Mouse (Mus musculus) adrenal gland, adult 8-10 months (tissue): Measurements from ENCODE around the gene Shroom3. TPM values are rescaled to one million over a fixed set of nuclear protein-coding genes. Genes with fewer than 3 reads are reported as not detected.
A peak's percentile ranks its signal among the peaks of the same experiment; 100 is the strongest.

Experiments
- DNase-seq: peaks from one replicate; pipeline ENCODE4 v3.0.0; 2022
- total RNA-seq, 4 experiments: library from RNA; stranded (reverse); gene quantifications; 2 replicates each; pipeline ENCODE4 v1.2.4; 2022

The Shroom3 gene
- total RNA-seq = 10 to 100 TPM in 3 of 4 experiments, 1 to 10 TPM in 1; 9.0 to 12.4 (median 10.8) TPM

DNA sequence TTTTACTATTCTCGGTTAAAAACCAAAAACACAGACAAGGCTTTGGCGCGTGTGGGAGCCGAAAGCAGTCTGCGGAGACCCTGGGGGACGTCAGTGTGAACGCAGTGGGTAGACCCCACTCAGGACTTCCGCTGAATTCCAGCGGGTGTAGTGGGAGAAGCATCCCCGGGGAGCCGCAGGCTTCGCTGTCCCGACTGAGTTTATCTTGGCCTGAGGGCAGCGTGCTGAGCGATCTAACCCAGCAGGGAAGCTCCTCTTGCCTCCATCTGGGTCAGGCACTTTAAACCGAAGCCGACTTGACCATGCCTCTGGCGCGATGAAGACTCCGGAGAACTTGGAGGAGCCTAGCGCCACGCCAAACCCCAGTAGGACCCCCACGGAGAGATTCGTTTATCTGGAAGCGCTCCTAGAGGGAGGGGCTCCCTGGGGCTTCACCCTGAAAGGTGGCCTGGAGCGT is at the start of gene Shroom3:
Gene Shroom3, plus strand, starts transcription at position 85 of the 457 bp plus-strand sequence.
- DNase-seq = no peak

DNA sequence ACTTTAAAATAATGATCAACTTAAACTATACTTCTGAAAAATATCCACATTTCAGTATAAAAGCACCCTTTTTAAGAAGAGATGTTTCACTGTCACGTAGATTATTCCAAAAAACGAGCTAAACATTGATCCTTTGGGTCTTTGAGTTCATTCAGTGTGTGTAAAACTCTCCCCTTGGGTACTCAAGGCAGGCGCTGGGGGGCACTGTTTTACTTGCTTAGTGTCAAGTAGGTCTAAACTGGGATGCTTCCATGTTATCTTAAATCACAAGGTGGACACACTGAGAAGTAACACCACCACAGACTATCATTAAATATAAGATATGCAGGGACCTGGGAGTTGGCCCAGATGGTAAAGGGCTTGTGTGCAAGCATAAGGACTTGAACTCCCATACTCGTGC is 49.7 kb upstream of the Shroom3 start:
- DNase-seq = no peak

DNA sequence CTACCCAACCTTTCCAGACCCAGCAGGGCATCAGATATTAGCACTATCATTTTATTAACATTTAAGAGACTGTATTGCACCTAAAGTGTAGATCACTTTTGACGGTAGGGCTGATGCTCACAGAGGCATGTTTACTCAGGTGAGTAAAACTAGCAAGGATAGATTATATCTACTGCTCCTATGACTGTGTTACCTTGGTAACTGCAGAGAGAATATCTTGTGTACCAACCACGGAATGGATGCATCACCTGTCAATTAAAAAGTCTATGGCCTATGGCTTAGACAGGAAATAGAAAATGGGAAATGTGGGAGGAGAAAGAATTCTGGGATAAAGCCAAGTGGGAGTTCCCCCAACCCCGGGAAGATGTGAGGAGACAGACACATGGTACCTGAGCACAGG is 48.3 kb upstream of the Shroom3 start:
- DNase-seq = no peak

DNA sequence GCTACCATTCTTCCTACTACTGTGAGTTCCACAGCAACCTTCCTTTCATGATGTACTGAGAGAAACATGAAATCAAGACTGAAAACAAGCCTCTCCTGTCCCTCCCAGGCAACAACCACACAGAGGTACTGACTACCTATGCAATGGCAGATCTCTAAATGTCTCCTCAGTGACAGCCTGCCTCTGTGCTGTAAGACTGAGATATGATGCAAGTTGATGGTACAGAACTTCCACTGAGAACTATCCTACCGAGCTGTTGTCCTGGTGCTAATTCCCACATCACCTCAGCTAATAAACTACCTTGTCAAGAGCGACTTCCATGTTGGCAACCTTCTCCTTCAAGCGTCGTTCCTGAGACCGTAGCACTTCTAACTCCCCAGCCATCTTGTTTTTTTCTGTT is 47.3 kb upstream of the Shroom3 start:
- DNase-seq = no peak

DNA sequence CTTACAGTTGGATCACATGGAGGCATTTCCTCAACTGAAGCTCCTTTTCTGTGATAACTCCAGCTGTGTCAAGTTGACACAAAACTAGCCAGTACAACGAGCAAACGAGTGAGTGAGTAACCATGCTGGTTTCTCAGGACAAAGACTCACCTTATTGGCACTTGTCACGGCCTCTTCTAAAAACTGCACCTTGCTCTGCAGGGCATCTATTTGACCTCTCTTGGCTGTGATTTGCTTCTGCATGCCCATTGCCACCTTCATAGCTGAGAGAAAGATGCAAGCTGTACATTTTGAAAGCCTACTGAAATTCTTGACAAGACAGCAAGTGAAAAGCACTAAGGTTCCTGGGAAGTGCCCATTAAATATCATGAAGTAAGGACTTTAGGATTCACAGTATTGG is 42.4 kb upstream of the Shroom3 start:
- DNase-seq = no peak

DNA sequence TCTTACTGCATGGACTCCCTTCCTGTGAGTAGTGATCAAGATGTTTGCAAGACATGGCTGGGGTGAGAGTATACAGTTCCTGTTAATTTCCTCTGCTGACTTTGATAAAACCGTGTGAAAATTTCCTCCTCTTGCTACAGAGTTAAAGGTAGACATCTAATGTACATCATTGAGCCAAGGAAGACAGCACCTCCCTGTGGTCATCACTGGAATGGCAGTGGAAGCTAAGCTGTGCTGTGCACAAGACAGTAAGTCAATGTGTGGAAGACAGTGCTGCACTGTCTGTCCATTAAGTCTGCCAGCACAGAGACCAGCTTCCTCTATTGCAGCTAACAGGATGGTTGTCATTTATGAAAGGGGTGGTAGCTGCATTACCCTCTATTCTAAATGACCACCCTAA is 27.0 kb upstream of the Shroom3 start:
- peak; percentile 11 for DNase-seq

DNA sequence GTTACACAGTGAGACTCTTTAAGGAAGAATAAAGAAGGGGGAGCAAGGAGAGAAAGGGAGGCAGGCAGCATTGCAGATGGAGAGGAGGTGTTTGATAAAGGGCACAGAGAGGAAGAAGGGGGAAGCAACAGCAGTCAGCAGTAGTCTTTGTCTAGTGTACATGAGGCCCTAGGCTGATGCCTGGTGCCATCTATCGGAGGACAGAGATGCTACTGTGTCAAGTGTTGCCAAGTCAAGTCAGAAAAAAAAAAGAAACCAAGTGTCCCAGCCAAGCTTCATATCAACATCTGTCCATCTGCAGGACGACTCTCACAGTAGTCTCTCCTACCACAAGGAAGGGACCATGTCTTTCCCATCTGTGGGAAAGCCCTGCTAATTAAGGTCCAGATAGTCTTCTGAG is 18.9 kb upstream of the Shroom3 start:
- no peak for DNase-seq

DNA sequence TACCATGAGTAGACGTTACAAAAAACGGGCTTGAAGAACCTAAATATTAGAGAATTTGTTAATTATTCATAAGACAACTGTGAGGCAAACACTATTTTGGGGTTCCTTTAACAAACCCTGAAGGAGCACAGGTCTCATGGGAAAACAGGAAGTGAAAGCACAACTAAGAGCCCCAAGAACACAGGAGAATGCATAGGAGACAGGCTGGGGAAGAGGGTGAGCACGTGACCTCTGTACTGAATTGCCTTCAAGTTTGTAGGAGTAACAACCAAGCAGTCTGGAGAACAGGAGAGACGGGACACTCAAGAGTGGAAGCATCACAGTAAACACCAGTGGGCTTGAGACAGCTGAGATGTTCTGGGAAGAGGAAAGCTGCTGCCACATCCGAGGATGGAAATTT is 16.4 kb upstream of the Shroom3 start:
- DNase-seq = no peak

DNA sequence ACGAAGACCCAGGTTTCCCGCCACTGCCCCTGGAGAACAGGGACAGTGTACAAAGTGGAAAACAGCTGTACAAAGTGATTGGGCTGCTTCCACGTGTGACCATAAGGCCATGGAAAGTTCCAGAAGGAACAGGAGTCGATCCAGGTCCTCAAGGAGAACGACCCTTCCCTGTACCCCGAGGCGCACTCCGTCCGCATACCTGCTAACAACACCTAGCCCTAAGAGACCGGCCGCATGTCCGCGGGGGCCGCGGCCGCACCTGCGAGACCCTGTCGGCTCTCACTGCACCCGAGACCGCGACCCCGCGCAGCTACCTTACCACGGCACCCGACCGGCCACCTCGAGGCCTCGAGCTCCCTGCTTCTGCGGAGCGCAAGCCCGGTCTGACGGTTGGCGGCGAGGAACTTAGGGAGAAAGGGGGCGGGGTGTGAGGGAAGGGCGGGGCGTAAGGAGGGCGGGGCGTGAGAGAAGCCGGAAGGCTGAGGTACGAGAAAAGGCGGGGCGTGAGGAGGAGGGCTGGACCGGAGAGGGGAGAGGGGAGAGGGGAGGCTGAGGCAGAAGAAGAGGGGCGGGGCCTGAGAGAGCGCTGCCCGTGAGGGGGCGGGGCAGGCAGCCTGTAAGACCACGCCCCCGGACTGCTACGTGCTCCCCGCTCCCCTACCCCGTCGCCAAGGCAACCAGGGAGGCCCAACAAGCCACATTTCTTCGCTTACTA is 8.2 kb upstream of the Shroom3 start, which contains the start of gene Ccdc158:
Gene Ccdc158, minus strand, starts transcription at position 413 of the 715 bp plus-strand sequence.
- DNase-seq = peak; percentile 63

DNA sequence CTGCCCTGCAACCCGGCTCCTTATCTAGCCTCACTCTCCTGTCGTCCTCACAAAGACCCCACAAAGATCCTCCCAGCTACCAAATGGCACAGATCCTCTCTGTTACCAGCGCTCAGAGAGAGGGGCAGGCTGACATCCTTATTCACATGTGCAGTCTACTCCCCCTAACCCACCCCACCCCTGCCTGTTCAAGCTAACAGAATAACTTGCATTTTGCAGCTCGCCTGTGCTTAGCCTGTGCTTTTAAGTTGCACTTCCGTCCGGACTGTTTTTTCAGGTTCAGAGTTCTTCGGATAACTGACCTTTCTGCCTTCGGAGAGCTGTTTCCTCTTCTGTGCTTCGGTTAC is 7.7 kb upstream of the Shroom3 start:
- DNase-seq = no peak

DNA sequence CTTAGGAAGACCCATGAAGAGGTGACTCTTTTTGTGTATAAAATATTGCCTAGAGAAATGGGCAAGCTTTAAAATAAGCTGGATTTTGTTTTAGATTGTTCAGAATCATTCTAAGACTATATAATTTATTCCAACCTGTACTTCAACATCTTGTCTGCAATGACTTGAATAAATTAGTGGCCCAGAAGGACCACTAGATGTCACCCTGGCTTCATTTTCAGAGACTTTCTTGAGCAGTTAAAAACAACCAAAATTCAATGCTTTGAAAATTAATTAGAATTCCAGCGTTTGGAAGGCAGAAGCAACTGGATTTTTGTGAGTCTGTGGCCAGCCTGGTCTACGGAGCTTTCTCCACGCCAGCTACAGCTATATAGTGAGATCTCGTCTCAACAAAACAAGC is 3.8 kb upstream of the Shroom3 start:
- DNase-seq = no peak

DNA sequence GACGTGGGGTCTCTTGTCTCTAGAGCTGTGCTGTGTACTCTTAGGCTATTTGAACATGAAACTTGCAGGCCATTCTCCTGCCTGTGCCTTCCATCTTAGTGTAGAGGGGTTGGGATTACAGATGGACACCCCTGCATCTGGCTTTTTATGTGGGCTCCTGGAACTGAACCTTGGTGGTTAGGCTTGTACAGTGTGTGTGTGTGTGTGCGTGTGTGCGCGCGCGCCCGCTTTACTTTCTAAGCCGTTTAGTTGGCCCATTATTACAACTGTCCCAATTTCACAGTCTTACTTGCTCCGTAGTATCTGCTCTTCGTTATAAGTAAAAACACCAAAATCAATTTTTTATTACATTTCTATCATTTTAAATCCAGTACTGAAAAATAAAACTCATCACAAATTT is 1.4 kb upstream of the Shroom3 start:
- no peak for DNase-seq

DNA sequence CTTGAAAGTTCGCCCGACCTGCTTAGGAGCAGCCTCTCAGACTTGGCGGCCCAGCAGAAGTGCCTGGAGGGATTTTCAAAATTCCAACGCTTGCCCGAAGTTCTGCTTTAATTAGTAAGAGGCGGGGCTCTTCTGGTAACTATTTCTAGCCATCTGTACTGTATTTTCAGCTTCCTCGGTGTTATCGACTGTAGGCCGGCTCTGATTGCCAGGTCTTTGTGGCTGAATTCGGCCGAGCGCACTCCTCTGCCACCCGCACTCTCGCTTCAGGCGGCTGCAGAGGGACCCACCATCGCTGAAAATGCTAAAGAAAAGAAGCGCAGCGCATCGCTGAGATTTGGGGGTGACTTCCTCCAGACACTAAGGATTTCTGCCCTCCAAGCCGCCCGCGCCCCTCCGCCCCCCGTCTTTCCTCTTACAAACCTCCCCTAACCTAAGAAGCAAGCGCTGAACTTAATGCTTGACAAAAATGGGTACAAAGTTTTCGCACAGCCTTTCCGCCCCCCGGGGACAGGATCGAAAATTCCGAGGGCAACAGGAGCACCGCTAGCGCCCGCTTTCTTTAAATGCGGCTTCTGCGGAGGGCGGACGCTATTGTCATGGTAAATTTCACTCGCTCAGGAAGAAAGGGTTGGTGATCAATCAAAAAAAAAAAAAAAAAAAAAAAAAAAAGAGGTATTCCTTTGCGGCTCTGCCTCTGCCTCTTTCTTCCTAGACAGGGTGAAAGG is 450 bp upstream of the Shroom3 start:
- no peak for DNase-seq

DNA sequence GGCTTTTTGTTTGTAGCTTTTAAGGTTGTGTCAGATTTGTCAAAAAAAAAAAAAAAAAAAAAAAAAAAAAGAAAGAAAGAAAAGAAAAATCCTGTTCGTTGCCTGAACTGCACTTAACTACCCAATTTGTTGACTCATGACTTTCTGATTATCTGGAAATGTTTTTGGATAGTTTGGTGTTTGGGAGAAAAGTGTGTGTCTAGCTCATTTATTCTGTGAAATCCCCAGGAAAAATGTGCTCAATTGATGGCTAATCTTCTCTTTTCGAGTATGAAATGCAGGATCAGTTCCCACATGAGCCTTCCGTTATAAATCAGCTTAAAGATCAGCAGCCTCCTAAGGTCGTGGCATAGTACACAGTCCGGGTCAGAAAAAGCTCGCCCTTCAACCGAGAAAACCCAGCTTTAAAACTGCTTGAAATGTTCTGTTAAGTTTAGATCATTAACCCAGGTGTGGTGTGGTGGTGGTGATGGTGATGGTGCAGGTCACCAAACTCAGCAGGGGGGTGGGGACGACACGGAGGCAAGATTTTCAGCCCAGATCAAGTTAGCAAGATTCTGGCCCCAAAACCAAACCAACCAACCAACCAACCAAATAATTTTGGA is 738 bp downstream of the Shroom3 start:
- DNase-seq = no peak

DNA sequence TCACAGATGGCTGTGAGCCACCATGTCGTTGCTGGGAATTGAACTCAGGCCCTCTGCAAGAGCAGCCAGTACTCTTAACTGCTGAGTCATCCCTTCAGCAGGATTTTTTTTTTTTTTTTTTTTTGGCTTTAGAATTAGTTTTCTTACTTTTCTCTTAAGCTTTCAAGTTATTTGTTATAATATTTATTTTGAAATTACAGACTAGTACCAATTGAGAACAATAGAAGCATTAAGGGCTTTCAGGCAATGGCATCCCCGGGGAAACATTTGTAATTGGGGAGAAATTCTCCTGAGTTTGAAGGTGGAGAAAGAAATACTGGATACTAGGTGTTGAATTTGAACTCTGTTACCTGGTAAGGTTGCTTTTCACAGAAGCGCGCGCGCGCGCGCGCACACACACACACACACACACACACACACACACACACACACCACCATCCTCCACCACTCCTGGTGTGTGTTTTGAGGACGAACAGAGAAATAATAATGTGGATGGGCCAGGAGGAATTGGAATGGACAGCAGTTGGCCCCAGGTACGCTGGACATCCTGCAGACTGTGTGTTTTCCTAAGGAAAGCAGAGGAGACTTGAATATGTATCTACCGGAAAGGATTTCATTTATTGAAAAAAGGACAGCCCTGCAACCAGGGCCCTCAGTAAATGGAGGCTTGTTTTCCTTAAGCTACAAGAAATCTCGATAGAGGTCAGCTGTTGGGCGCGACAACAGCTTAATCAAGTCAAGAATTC is 1.7 kb downstream of the Shroom3 start:
- DNase-seq = no peak

DNA sequence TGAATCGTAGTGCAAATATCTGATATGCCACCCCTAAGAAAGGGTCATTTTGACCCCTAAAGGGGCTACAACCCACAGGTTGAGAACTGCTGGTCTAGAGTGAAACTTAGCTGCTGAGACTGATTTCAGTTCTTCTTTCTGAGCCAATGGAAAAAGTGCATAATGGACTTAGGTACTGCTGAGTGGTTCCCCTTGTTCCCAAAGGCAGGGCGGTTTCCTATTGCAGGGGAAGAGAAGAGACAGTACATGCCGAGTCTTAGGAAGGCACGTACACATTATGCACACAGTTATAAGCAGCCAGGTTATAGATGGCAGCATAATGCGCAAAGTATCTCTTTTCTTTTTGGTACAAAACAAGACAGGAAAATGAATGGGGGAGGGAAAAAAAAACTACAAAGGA is 4.9 kb downstream of the Shroom3 start:
- no peak for DNase-seq

DNA sequence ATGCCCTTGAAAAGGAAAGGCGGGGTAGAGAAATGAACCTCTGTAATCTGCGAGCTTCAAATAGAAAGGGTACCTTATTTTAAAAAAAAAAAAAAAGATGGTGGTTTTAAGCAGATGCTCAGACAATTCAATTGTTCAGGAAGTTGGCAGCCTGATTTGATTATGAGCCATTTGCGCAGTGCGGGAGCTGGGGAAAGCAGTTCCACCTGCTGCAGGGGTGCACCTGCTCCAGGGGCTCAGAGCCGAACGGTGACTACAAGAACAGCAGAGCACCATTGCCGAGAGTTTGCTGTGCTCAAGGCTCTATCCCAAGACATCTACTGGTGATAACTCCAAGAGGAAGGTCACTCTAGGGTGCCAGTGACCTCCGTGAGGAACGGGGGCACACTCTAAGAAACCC is 5.3 kb downstream of the Shroom3 start:
- no peak for DNase-seq

DNA sequence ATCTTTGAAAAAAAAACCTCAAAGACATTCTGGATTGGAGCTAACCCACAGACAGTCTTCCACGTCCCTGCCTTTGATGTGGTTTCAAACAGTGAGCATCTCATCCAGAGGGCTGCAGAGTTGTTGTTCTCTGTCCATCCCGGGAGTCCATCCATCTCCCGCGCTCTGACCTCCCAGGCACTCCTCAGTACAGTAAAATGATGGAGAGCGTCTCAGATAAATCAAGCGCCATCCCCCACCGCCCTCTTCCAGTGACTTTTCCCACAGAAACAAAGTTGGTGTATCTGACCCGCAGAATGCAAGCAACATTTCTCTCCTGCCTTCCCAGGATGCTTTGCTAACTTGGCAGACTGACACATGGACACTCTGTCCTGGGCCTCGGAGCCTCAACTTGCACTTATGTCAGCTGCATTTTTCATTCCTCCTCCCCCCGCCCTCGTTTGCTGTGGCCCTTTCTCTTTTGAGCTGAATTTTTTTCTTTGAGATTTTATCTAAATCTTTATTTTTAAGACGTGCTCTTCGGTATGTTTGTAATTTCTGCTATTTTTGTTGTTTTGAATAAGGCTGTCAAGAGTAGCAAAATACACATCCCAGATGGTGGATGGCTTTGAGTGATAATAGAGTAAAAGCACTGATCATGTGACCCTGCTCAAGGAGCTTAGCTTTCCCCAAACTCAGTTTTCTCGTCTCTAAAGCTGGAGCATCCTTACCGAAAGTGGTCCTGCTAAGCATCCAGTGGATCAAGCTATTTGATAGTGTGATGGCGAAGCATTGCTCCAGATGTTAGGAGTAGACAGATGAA is 9.2 kb downstream of the Shroom3 start:
- DNase-seq = no peak

DNA sequence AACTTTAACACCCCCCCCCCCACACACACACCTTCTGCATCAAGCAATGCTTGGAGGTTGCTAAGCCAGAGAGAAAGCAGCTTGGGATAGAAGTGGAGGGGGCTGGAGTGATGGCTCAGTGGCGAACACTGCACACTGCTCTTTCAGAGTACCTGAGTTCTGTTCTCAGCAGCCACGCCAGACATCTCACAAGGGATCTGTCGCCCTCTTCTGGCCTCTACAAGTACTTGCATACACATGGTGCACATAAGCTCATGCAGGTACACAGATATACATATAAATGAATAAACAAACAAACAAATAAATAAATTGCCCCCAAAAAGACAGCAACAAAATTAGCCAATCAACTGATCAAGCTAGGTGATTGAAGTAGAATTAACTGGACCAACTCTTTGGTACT is 10.5 kb downstream of the Shroom3 start:
- no peak for DNase-seq

DNA sequence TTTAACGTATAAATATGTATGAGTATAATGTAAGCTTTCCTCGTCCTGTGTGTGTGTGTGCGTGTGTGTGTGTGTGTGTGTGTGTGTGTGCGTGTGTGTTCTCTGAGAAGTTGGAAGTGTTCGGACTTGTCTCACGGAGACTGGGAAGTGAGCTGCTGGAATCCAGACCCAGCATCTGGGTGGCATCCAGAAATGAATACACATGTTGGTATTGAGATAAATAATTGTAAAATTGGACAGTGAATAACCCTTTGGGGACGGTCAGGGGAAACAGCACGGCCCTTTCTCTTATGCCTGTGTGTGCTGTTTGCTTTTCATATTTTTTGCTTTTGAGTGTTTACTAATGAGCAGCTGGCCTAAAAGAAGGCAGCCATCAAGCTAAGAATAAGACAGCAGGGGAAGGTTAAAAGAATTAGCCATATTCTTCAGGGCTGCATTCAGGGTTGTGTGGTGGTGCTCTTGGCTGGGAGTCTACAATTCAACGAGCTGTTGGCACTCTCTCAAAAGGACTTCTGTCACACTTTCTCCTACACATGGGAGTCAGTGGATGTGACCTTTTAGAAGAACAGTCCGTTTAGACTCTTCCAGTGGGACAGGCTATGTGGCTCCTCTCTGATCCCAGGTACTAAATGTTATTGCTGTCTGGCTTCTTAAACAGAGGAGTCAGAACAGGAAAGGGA is 11.2 kb downstream of the Shroom3 start:
- no peak for DNase-seq

DNA sequence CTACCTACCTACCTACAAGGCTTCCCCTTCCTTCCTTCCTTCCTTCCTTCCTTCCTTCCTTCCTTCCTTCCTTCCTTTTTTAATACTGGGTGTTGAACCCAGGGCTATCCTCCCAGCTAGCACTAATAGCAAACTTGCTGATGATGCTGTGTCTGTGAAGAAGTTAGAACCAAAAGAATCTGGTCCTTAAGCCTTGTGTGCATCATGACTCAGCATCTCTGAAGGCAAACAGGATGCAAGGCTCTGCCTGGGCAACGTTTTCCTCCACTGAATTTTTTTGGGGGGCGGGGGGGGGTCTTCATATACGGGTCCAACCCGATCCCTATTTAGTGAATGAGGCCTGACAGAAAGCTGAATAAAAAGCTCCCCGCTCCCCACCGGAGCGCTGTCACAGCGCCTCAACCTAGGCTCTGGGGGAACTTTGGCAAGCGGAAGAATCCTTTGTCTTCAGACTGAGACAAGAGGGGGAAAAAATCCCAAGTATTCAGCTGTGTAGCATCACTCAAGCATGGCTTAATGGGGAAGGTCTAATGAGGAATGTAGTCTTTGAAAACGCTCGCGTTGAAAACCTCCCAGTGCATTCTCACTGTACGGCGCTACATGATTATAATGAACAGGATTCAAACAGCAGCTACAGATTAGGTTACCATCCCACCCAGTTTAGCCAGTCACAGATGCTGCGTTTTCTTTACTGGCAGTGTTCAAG is 15.0 kb downstream of the Shroom3 start:
- DNase-seq = no peak
